Mouse (Mus musculus): ENCODE data around the gene Hist1h2ap. TPM values are rescaled to one million over a fixed set of nuclear protein-coding genes. Genes with fewer than 3 reads are reported as not detected.
"Not testable (repeated sequence)": the region's sequence is repeated elsewhere in the genome, so short reads cannot be mapped to it uniquely, and the experiment has no call there.

Gene Hist1h2ap
- total RNA-seq, 2 experiments from 2014 or later, result 66.4 to 75.9 TPM

GRCm38 (mm10) chr13:21812092-21812491 is 21.2 kb downstream of the Hist1h2ap start:
- DNase-seq (ENCODE audit: extremely low spot score in 1 of 2, low spot score in 2 of 2); intact Hi-C loops (cut with DNase I): not testable (repeated sequence)

- DNase-seq (ENCODE audit: extremely low spot score in 1 of 2, low spot score in 2 of 2); intact Hi-C loops (cut with DNase I): not testable (repeated sequence)
Observed at GRCm38 (mm10) chr13:21811539-21811938, 21.8 kb downstream of the Hist1h2ap start, which contains the start of gene Hist1h4m. TSS of gene Hist1h4m (plus strand) at chr13:21811746.

- DNase-seq (ENCODE audit: extremely low spot score in 1 of 2, low spot score in 2 of 2); intact Hi-C loops (cut with DNase I): not testable (repeated sequence)
Observed at GRCm38 (mm10) chr13:21811074-21811473, 22.2 kb downstream of the Hist1h2ap start.

- DNase-seq (ENCODE audit: extremely low spot score in 1 of 2, low spot score in 2 of 2); intact Hi-C loops (cut with DNase I): not testable (repeated sequence)
Observed at GRCm38 (mm10) chr13:21810073-21810472, 23.2 kb downstream of the Hist1h2ap start, which contains the start of the genes Hist1h2bq and Hist1h2ao. TSS of gene Hist1h2bq (minus strand) at chr13:21810197. TSS of gene Hist1h2ao (plus strand) at chr13:21810465.

- intact Hi-C loops (cut with DNase I); DNase-seq (ENCODE audit: extremely low spot score in 1 of 2, low spot score in 2 of 2): not testable (repeated sequence)
Observed at GRCm38 (mm10) chr13:21803058-21803457, 30.2 kb downstream of the Hist1h2ap start.

GRCm38 (mm10) chr13:21797163-21797562 is 36.1 kb downstream of the Hist1h2ap start:
- DNase-seq (ENCODE audit: extremely low spot score in 1 of 2, low spot score in 2 of 2); intact Hi-C loops (cut with DNase I): not testable (repeated sequence)

- intact Hi-C loops (cut with DNase I), result no loop called here
- no peak for DNase-seq (ENCODE audit: extremely low spot score in 1 of 2, low spot score in 2 of 2)
Observed at GRCm38 (mm10) chr13:21795584-21795983, 37.7 kb downstream of the Hist1h2ap start.

- no peak for DNase-seq (ENCODE audit: extremely low spot score in 1 of 2, low spot score in 2 of 2)
- intact Hi-C loops (cut with DNase I), result no loop called here
Observed at GRCm38 (mm10) chr13:21790601-21791283, 42.6 kb downstream of the Hist1h2ap start.

GRCm38 (mm10) chr13:21789925-21790324 is 43.4 kb downstream of the Hist1h2ap start:
- intact Hi-C loops (cut with DNase I), result no loop called here
- no peak for DNase-seq (ENCODE audit: extremely low spot score in 1 of 2, low spot score in 2 of 2)

GRCm38 (mm10) chr13:21787760-21788593 is 45.3 kb downstream of the Hist1h2ap start:
- intact Hi-C loops (cut with DNase I), result no loop called here
- no peak for DNase-seq (ENCODE audit: extremely low spot score in 1 of 2, low spot score in 2 of 2)

GRCm38 (mm10) chr13:21786899-21787629 is 46.2 kb downstream of the Hist1h2ap start, which contains the start of the genes Hist1h2an and Hist1h2bp:
TSS of gene Hist1h2an (minus strand) at chr13:21787218.
TSS of gene Hist1h2bp (plus strand) at chr13:21787461.
- intact Hi-C loops (cut with DNase I), result not testable (repeated sequence)
- peak; percentile 87 to 99 for DNase-seq (ENCODE audit: extremely low spot score in 1 of 2, low spot score in 2 of 2)

GRCm38 (mm10) chr13:21786189-21786898 is 47.0 kb downstream of the Hist1h2ap start:
- DNase-seq (ENCODE audit: extremely low spot score in 1 of 2, low spot score in 2 of 2), result no peak
- intact Hi-C loops (cut with DNase I), result no loop called here

- intact Hi-C loops (cut with DNase I), result no loop called here
- DNase-seq (ENCODE audit: extremely low spot score in 1 of 2, low spot score in 2 of 2), result no peak
Observed at GRCm38 (mm10) chr13:21784311-21784710, 49.0 kb downstream of the Hist1h2ap start.

- DNase-seq (ENCODE audit: extremely low spot score in 1 of 2, low spot score in 2 of 2), result no peak
- intact Hi-C loops (cut with DNase I), result no loop called here
Observed at GRCm38 (mm10) chr13:21783734-21784161, 49.6 kb downstream of the Hist1h2ap start.

GRCm38 (mm10) chr13:21783255-21783617 is 50.1 kb downstream of the Hist1h2ap start, which contains the start of gene Hist1h3i:
TSS of gene Hist1h3i (minus strand) at chr13:21783370.
- intact Hi-C loops (cut with DNase I), result no loop called here
- DNase-seq (ENCODE audit: extremely low spot score in 1 of 2, low spot score in 2 of 2), result peak; percentile 28 to 81

Data from left cerebral cortex, postnatal 10 days (tissue).